Mouse (Mus musculus) cerebellum, adult 2 months (tissue): Measurements from ENCODE around the gene Prkag2. TPM values are rescaled to one million over a fixed set of nuclear protein-coding genes. Genes with fewer than 3 reads are reported as not detected.
A peak's percentile ranks its signal among the peaks of the same experiment; 100 is the strongest.

Experiments
- DNase-seq, 2 experiments: peaks; one replicate each; pipeline ENCODE4 v3.0.0; 2021
- H3K27ac ChIP-seq: fragments of 200-500 bp; 2 replicates; pipeline ENCODE4 v1.5.1; 2012; ENCODE audit warnings: low read length, control low read depth, inconsistent platforms; ENCODE audit not compliant: insufficient read depth
- H3K27me3 ChIP-seq: fragments of 200-500 bp; 2 replicates; pipeline ENCODE4 v1.6.1; 2012; ENCODE audit warnings: inconsistent platforms, mild to moderate bottlenecking, low read length, moderate library complexity; ENCODE audit not compliant: control insufficient read depth, insufficient read depth
- H3K4me1 ChIP-seq: fragments of 200-500 bp; 2 replicates; pipeline ENCODE4 v1.6.1; 2011; ENCODE audit warnings: low read length; ENCODE audit not compliant: control insufficient read depth, insufficient read depth
- H3K4me3 ChIP-seq: fragments of 200-500 bp; replicated peaks from 2 replicates; pipeline ENCODE3; 2011; ENCODE audit warnings: mild to moderate bottlenecking, low read depth, low read length, control low read depth; ENCODE audit not compliant: insufficient read depth
- CTCF ChIP-seq: fragments of 200-500 bp; IDR thresholded peaks from 2 replicates; pipeline ENCODE4 v1.5.1; 2011; ENCODE audit warnings: low read depth, mild to moderate bottlenecking, control low read depth, low read length, moderate library complexity, borderline replicate concordance; ENCODE audit not compliant: insufficient read depth
- POLR2A ChIP-seq: fragments of 200-500 bp; IDR thresholded peaks from 2 replicates; pipeline ENCODE4 v1.6.1; 2011; ENCODE audit warnings: low read length, control low read depth, borderline replicate concordance; ENCODE audit not compliant: insufficient read depth
- WGBS: fragments of 180-500 bp; shearing (Covaris S2); methylation state at CpG from one replicate; pipeline ENCODE4 v1.1.7; 2018; 5-methylcytosine and 5-hydroxymethylcytosine counted together
- polyA plus RNA-seq: library from polyadenylated mRNA; depleted of rRNA; stranded (reverse); fragments of >200 nt; gene quantifications from 2 replicates; pipeline ENCODE4 v1.2.3, GENCODE M21; 2012

Gene Prkag2
- polyA plus RNA-seq, 1 experiment = 92.0 TPM

DNA sequence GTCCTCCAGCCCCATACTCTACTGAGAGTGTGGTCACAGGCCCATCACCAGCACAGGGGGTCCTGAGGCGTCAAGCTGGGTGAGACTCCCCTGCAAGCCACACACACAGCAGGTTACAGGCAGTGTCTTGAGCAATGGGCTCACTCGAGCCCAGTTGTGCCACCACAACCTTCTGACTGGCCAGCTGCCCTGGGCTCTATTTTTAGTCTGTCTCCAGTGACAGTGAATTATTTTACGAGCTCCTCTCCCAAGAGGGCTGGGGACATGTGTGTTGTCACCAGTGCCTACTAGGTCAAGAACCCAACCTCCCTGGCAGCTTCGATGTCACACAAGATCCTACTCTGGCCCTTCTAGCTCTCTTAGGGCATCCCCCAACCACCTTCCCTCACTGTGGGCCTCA is 4.0 kb downstream of the Prkag2 start:
- 71% methylated on average over 4 of the region's 4 CpGs for WGBS
- TF ChIP-seq CTCF = no peak
- no peak for TF ChIP-seq POLR2A

GRCm38 (mm10) chr5:25092630-25093245 is 7.7 kb downstream of the Prkag2 start:
- 73% methylated on average over 8 of the region's 8 CpGs for WGBS
- TF ChIP-seq CTCF (no peak), POLR2A (no peak)
- DNase-seq = no peak
- peaks cover 8% of the 10 kb centered on the region for H3K4me1 ChIP-seq
- H3K27ac ChIP-seq = no peak overlapping the region
- H3K27me3 ChIP-seq = no peaks in the 10 kb centered on the region
- H3K4me3 ChIP-seq = no peak overlapping the region

More for the DNA sequence above, 4.0 kb downstream of the Prkag2 start:
- peaks cover 5% of the 10 kb centered on the region; the same call in 1 of the 2 replicates for H3K4me1 ChIP-seq
- H3K4me3 ChIP-seq = no peak overlapping the region
- H3K27me3 ChIP-seq = no peaks in the 10 kb centered on the region
- no peak for DNase-seq
- no peak overlapping the region for H3K27ac ChIP-seq

DNA sequence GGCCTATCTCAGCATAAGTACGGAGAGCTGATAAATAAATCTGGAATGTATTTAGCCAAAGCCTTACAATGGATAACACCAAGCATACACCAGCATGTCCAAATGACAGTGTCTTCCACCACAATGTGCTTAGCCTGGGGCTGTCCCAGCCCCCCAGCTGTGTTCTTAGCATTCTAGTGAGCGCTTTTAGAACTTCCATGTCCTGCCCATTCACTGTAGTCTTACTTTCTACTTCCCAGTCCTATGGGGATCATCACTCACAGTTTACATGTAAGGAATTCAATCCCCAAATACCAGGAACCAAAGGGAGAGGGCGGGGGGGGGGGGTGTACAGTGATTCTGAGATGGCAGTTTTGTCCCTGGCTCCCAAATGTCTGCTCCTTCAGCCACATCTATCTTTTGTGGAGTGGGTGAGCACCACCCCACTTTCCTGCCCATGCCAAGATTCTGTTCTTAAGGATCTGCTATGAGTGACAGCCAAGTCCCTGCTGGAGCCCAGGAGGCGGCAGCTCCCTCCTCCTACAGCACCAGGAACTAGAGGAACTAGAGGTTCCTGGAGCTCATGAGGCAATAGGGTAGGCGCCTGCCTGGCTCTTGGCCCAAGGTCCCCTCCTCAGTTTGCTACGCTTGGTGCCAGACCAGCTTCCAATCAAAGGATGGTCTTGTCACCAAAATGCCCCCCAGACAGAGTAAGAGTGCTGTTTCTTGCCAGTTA is 11.0 kb downstream of the Prkag2 start:
- H3K27me3 ChIP-seq = no peaks in the 10 kb centered on the region
- H3K4me3 ChIP-seq = no peak overlapping the region
- peaks cover 33% of the 10 kb centered on the region for H3K4me1 ChIP-seq
- DNase-seq = no peak
- TF ChIP-seq POLR2A (no peak), CTCF (no peak)
- 88% methylated on average over 6 of the region's 6 CpGs for WGBS
- no peak overlapping the region for H3K27ac ChIP-seq

GRCm38 (mm10) chr5:25088633-25089032 is 11.8 kb downstream of the Prkag2 start:
- H3K27ac ChIP-seq = no peak overlapping the region
- 32% methylated on average over 4 of the region's 4 CpGs for WGBS
- TF ChIP-seq CTCF (no peak), POLR2A (no peak)

DNA sequence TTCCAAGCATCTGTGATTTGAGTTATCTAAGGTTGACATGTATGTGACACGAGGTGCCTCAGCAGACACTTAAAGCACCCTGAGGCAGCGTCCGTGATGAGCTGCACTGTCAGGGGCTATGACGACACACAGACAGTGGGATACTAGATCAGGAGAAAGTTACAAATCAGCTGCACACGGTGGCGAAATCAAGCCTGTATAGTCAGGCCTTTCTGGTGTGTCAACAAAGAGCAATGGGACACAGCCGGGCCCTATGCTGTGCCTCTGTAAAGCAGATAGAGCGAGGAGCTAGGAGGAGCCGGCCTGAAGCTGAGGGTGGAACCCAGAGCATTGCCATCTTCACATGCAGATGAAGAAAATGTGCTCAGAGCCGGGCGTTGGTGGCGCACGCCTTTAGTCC is 12.3 kb downstream of the Prkag2 start:
- no peak for TF ChIP-seq CTCF
- no peak for TF ChIP-seq POLR2A
- Histone ChIP-seq H3K4me3 (no peak overlapping the region), H3K27ac (no peak overlapping the region), H3K4me1 (peaks cover 33% of the 10 kb centered on the region), H3K27me3 (no peaks in the 10 kb centered on the region)
- WGBS = 90% methylated on average over 13 of the region's 13 CpGs
- DNase-seq = no peak

More at GRCm38 (mm10) chr5:25088633-25089032, 11.8 kb downstream of the Prkag2 start:
- Histone ChIP-seq H3K4me3 (no peak overlapping the region), H3K27me3 (no peaks in the 10 kb centered on the region), H3K4me1 (peaks cover 33% of the 10 kb centered on the region)
- DNase-seq = peak; percentile 67 to 75

- Histone ChIP-seq H3K27ac (no peak overlapping the region), H3K4me1 (peaks cover 36% of the 10 kb centered on the region), H3K27me3 (no peaks in the 10 kb centered on the region), H3K4me3 (no peak overlapping the region)
- 20% methylated on average over 7 of the region's 7 CpGs for WGBS
- TF ChIP-seq POLR2A = no peak
- TF ChIP-seq CTCF = no peak
- DNase-seq = peak; percentile 57 to 65
Measured at GRCm38 (mm10) chr5:25087064-25087463, 13.4 kb downstream of the Prkag2 start.

DNA sequence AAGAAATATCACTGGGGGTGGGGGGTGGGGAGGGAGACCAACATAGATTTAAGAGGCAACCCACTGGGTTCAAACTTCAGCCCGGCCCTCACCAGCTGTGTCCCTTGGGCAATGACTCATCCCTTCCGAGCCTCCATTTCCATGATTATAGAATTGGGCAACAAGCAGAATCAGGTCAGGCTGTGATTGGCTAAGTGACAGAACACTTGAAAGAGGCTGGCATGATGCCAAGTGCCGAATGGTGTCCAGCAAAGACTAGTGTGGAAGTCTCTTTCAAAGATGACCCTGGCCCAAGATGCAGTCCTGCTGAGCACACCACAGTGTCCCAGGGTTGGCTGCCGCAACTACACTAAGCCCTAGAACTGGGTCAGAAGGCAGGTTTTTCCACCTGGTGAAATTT is 14.2 kb downstream of the Prkag2 start:
- peak overlapping the region; percentile 41; the same call in 1 of the 2 replicates for H3K27ac ChIP-seq
- H3K4me1 ChIP-seq = peaks cover 36% of the 10 kb centered on the region
- H3K27me3 ChIP-seq = no peaks in the 10 kb centered on the region
- WGBS = 6% methylated on average over 4 of the region's 4 CpGs
- peak; percentile 78 to 79 for DNase-seq
- TF ChIP-seq POLR2A (no peak), CTCF (no peak)
- no peak overlapping the region for H3K4me3 ChIP-seq

GRCm38 (mm10) chr5:25085170-25085569 is 15.3 kb downstream of the Prkag2 start:
- no peaks in the 10 kb centered on the region for H3K27me3 ChIP-seq
- H3K27ac ChIP-seq = no peak overlapping the region
- no peak for DNase-seq
- 71% methylated on average over 10 of the region's 10 CpGs for WGBS
- peaks cover 36% of the 10 kb centered on the region for H3K4me1 ChIP-seq
- TF ChIP-seq POLR2A (no peak), CTCF (no peak)
- H3K4me3 ChIP-seq = no peak overlapping the region
